Mouse (Mus musculus): ENCODE data around the gene Kcnn3.
A peak's percentile ranks its signal among the peaks of the same experiment; 100 is the strongest.

The Kcnn3 gene

GRCm38 (mm10) chr3:89617360-89617759, 97.4 kb downstream of the Kcnn3 start:
- DNase-seq, result no peak

GRCm38 (mm10) chr3:89622825-89623224, 102.9 kb downstream of the Kcnn3 start:
- DNase-seq, result no peak

- DNase-seq, result no peak
Measured at GRCm38 (mm10) chr3:89623531-89623930, 103.6 kb downstream of the Kcnn3 start.

GRCm38 (mm10) chr3:89624001-89624400, 104.0 kb downstream of the Kcnn3 start:
- DNase-seq, result no peak

GRCm38 (mm10) chr3:89624814-89625445, 105.0 kb downstream of the Kcnn3 start:
- DNase-seq, result no peak

GRCm38 (mm10) chr3:89626556-89626955, 106.6 kb downstream of the Kcnn3 start:
- no peak for DNase-seq

GRCm38 (mm10) chr3:89629811-89630210, 109.8 kb downstream of the Kcnn3 start:
- DNase-seq, result no peak

- DNase-seq, result no peak
Measured at GRCm38 (mm10) chr3:89631750-89632149, 111.8 kb downstream of the Kcnn3 start.

GRCm38 (mm10) chr3:89633531-89633930, 113.6 kb downstream of the Kcnn3 start:
- DNase-seq, result no peak

- no peak for DNase-seq
Measured at GRCm38 (mm10) chr3:89633941-89634340, 114.0 kb downstream of the Kcnn3 start.

- no peak for DNase-seq
Measured at GRCm38 (mm10) chr3:89640804-89641203, 120.8 kb downstream of the Kcnn3 start.

- no peak for DNase-seq
Measured at GRCm38 (mm10) chr3:89643391-89643790, 123.4 kb downstream of the Kcnn3 start.

- peak; percentile 93 for DNase-seq
Measured at GRCm38 (mm10) chr3:89646813-89647255, 126.9 kb downstream of the Kcnn3 start.

GRCm38 (mm10) chr3:89647268-89647874, 127.4 kb downstream of the Kcnn3 start:
- DNase-seq, result no peak

- DNase-seq, result no peak
Measured at GRCm38 (mm10) chr3:89649890-89650289, 129.9 kb downstream of the Kcnn3 start.

- DNase-seq, result no peak
Measured at GRCm38 (mm10) chr3:89653231-89653954, 133.4 kb downstream of the Kcnn3 start.

GRCm38 (mm10) chr3:89657092-89657491, 137.1 kb downstream of the Kcnn3 start:
- no peak for DNase-seq

- no peak for DNase-seq
Measured at GRCm38 (mm10) chr3:89658457-89658856, 138.5 kb downstream of the Kcnn3 start.

- peak; percentile 29 for DNase-seq
Measured at GRCm38 (mm10) chr3:89659938-89660620, 140.1 kb downstream of the Kcnn3 start.

- DNase-seq, result no peak
Measured at GRCm38 (mm10) chr3:89664808-89665207, 144.8 kb downstream of the Kcnn3 start.

- no peak for DNase-seq
Measured at GRCm38 (mm10) chr3:89667131-89667530, 147.2 kb downstream of the Kcnn3 start.

- no peak for DNase-seq
Measured at GRCm38 (mm10) chr3:89671334-89671733, 151.4 kb downstream of the Kcnn3 start.

GRCm38 (mm10) chr3:89672573-89673317, 152.8 kb downstream of the Kcnn3 start:
- no peak for DNase-seq
